Mouse (Mus musculus) midbrain, embryonic 15.5 days (tissue): ENCODE results near the gene Atl3. TPM values are rescaled to one million over a fixed set of nuclear protein-coding genes. Genes with fewer than 3 reads are reported as not detected.
A peak's percentile ranks its signal among the peaks of the same experiment; 100 is the strongest.

ENCODE experiments used
- ATAC-seq: fragments of 200-750 bp; cut with Nextera tagmentation; replicated peaks from 2 replicates; pipeline ENCODE4 v1.8.0; 2017; ENCODE audit warnings: moderate TSS enrichment
- H3K27ac ChIP-seq: fragments of 300-500 bp; sonication (generic); 2 replicates; pipeline ENCODE4 v1.5.1; 2015; ENCODE audit warnings: mild to moderate bottlenecking, inconsistent platforms
- H3K27me3 ChIP-seq: fragments of 300-500 bp; sonication (generic); replicated peaks from 2 replicates; pipeline ENCODE4 v1.6.1; 2015; ENCODE audit warnings: inconsistent platforms
- H3K36me3 ChIP-seq: fragments of 300-500 bp; sonication (generic); replicated peaks from 2 replicates; pipeline ENCODE4 v1.6.1; 2015; ENCODE audit warnings: inconsistent platforms
- H3K4me1 ChIP-seq: fragments of 300-500 bp; sonication (generic); 2 replicates; pipeline ENCODE4 v1.6.1; 2015; ENCODE audit warnings: inconsistent platforms
- H3K4me2 ChIP-seq: fragments of 300-500 bp; sonication (generic); 2 replicates; pipeline ENCODE4 v1.6.1; 2015; ENCODE audit warnings: inconsistent platforms, mild to moderate bottlenecking, moderate library complexity
- H3K4me3 ChIP-seq: fragments of 300-500 bp; sonication (generic); 2 replicates; pipeline ENCODE4 v1.5.1; 2015; ENCODE audit warnings: mild to moderate bottlenecking, inconsistent platforms
- H3K9ac ChIP-seq: fragments of 300-500 bp; sonication (generic); 2 replicates; pipeline ENCODE4 v1.6.1; 2015; ENCODE audit warnings: mild to moderate bottlenecking, inconsistent platforms
- H3K9me3 ChIP-seq: fragments of 300-500 bp; sonication (generic); 2 replicates; pipeline ENCODE4 v1.6.1; 2016; ENCODE audit warnings: inconsistent platforms
- WGBS: fragments of 180-500 bp; shearing (Covaris S2); methylation state at CpG from one replicate; pipeline ENCODE4 v1.1.7; 2015; ENCODE audit warnings: mixed read lengths; 5-methylcytosine and 5-hydroxymethylcytosine counted together
- polyA plus RNA-seq: library from polyadenylated mRNA; unstranded; fragments of >200 nt; fragmentation: Nextera tagmentation; extraction: Ambion mirVana; gene quantifications from 2 replicates; pipeline ENCODE4 v1.2.1, GENCODE M21; 2015

The Atl3 gene
- polyA plus RNA-seq, 1 experiment from 2014 or later: 6.5 TPM

DNA sequence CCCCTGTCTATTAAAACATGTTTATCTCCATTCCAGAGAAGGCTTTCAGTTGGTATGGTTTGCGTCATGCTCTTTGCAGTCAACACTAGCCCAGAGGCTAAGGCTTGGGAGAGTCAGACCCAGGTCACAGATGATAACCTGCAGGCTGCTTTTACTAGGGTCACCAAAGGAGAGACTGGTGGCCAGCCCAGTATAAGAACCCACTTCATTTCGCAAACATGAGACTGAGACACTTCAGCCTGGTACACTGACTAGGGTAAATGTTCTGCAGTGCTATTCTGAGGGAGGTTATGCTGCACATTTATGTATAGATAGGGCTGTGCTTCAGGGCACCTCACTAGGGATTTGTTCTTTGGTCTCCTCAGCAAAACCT, 58.4 kb downstream of the Atl3 start:
- peaks cover 2% of the 10 kb centered on the region for H3K4me1 ChIP-seq
- no peaks in the 10 kb centered on the region; the same call in 1 of the 2 replicates for H3K27me3 ChIP-seq
- no peak overlapping the region for H3K4me2 ChIP-seq
- H3K9ac ChIP-seq: no peak overlapping the region
- no peaks in the 10 kb centered on the region for H3K36me3 ChIP-seq
- WGBS: 86% methylated on average over 2 of the region's 2 CpGs
- no peak overlapping the region for H3K27ac ChIP-seq
- ATAC-seq: no peak
- H3K4me3 ChIP-seq: no peak overlapping the region
- H3K9me3 ChIP-seq: no peaks in the 10 kb centered on the region

- Histone ChIP-seq H3K27ac (no peak overlapping the region), H3K4me2 (no peak overlapping the region), H3K4me3 (no peak overlapping the region), H3K27me3 (peaks cover 7% of the 10 kb centered on the region), H3K36me3 (no peaks in the 10 kb centered on the region), H3K9ac (no peak overlapping the region), H3K9me3 (no peaks in the 10 kb centered on the region), H3K4me1 (peaks cover 8% of the 10 kb centered on the region)
- ATAC-seq: no peak
Observed at GRCm38 (mm10) chr19:7553441-7553840, 59.6 kb downstream of the Atl3 start.

- Histone ChIP-seq H3K4me2 (no peak overlapping the region), H3K4me3 (no peak overlapping the region), H3K4me1 (peaks cover 8% of the 10 kb centered on the region), H3K9me3 (no peaks in the 10 kb centered on the region), H3K9ac (no peak overlapping the region), H3K36me3 (no peaks in the 10 kb centered on the region), H3K27ac (no peak overlapping the region), H3K27me3 (peaks cover 7% of the 10 kb centered on the region)
- no peak for ATAC-seq
- 76% methylated on average over 4 of the region's 4 CpGs for WGBS
Observed at GRCm38 (mm10) chr19:7554881-7555280, 61.0 kb downstream of the Atl3 start.

GRCm38 (mm10) chr19:7556641-7557040, 62.8 kb downstream of the Atl3 start:
- Histone ChIP-seq H3K36me3 (no peaks in the 10 kb centered on the region), H3K4me1 (peaks cover 8% of the 10 kb centered on the region), H3K9ac (no peak overlapping the region), H3K4me2 (no peak overlapping the region), H3K9me3 (no peaks in the 10 kb centered on the region), H3K27me3 (peaks cover 7% of the 10 kb centered on the region), H3K4me3 (no peak overlapping the region), H3K27ac (no peak overlapping the region)
- no peak for ATAC-seq
- 94% methylated on average over 1 of the region's 1 CpGs for WGBS

GRCm38 (mm10) chr19:7557328-7557822, 63.5 kb downstream of the Atl3 start, which contains the start of gene Pla2g16:
Gene Pla2g16 (plus strand): TSS chr19:7557459.
- Histone ChIP-seq H3K27me3 (peaks cover 7% of the 10 kb centered on the region), H3K4me2 (peak within 1 kb of the TSS; percentile 61), H3K4me3 (peak within 1 kb of the TSS; percentile 39), H3K36me3 (no peaks in the 10 kb centered on the region), H3K9ac (peak within 1 kb of the TSS; percentile 28; the same call in 1 of the 2 replicates), H3K9me3 (no peaks in the 10 kb centered on the region), H3K4me1 (peaks cover 8% of the 10 kb centered on the region), H3K27ac (no peak within 1 kb of the TSS)
- peak; percentile 78; the same call in 1 of the 2 replicates for ATAC-seq
- 1% methylated on average over 27 of the region's 27 CpGs for WGBS

DNA sequence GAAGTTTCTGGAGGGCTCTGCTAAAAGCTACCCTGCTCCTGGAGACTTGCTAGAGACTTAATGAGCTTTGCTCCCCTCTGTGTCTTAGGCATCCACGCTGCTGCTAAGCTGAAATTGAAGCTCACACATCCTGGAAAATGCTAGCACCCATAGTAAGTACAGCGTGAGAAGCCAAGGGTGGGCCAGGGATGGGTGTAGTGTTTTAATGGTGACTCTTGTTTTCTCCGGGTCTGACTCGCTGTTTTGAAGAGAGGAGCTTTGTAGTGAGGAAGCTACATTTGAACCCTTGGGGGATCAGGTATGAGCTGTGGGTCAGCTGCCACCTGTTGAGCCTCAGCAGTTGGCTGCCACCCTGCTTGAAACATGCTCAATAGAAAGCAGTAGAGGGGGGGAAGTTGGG, 64.0 kb downstream of the Atl3 start:
- H3K27ac ChIP-seq: no peak overlapping the region
- 6% methylated on average over 4 of the region's 4 CpGs for WGBS
- no peak overlapping the region for H3K9ac ChIP-seq
- ATAC-seq: no peak
- H3K4me1 ChIP-seq: peaks cover 8% of the 10 kb centered on the region
- H3K27me3 ChIP-seq: peaks cover 7% of the 10 kb centered on the region
- no peaks in the 10 kb centered on the region for H3K36me3 ChIP-seq
- H3K4me2 ChIP-seq: peak overlapping the region; percentile 61
- H3K9me3 ChIP-seq: no peaks in the 10 kb centered on the region
- peak overlapping the region; percentile 39 for H3K4me3 ChIP-seq

GRCm38 (mm10) chr19:7558675-7559074, 64.8 kb downstream of the Atl3 start:
- ATAC-seq: no peak
- H3K27me3 ChIP-seq: peaks cover 7% of the 10 kb centered on the region
- no peak overlapping the region for H3K9ac ChIP-seq
- no peak overlapping the region for H3K4me2 ChIP-seq
- H3K27ac ChIP-seq: no peak overlapping the region
- 85% methylated on average over 4 of the region's 4 CpGs for WGBS
- no peak overlapping the region for H3K4me3 ChIP-seq
- H3K9me3 ChIP-seq: no peaks in the 10 kb centered on the region
- H3K36me3 ChIP-seq: no peaks in the 10 kb centered on the region
- H3K4me1 ChIP-seq: peaks cover 8% of the 10 kb centered on the region

DNA sequence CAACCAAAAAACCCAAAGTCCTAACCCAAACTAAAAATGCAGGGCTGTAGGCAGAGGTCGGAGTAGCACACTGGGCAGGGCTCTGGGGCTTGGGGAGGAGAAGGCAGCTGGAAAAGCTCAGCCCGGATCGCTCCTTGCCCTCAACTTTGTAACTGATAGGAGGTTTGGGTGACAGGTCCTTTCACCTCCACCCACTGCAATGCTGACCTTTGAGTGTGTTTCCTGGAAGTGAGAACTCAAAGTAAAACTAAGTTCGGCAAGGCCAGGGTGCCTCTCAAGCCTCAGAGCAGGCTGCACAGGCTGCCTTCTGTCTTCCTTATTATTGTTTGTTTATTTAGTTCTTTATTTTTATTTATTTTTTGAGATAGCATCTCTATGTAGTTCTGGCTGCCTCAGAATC, 66.1 kb downstream of the Atl3 start:
- WGBS: 78% methylated on average over 4 of the region's 4 CpGs
- Histone ChIP-seq H3K9me3 (no peaks in the 10 kb centered on the region), H3K4me2 (no peak overlapping the region), H3K27me3 (peaks cover 7% of the 10 kb centered on the region), H3K27ac (no peak overlapping the region), H3K4me3 (no peak overlapping the region), H3K9ac (no peak overlapping the region), H3K36me3 (no peaks in the 10 kb centered on the region), H3K4me1 (peaks cover 8% of the 10 kb centered on the region)
- no peak for ATAC-seq

DNA sequence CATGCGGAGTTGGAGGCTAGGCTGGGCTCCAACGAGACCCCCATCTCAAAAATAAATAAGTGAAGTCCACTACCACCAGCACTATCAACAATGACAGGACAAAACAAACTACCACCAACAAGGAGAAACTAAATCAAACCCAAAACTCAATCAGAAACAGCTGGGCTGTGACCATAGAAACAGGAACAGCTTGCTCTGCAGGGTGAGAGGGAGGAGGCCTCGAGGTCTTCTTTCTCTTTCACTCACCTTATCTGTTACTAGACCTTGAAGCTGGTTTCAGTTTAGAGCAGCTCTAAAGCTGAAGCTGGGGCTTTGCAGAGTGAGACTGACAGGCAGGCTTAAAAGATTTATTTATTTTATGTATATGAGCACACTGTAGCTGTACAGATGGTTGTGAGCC, 67.6 kb downstream of the Atl3 start:
- peaks cover 7% of the 10 kb centered on the region for H3K27me3 ChIP-seq
- WGBS: 78% methylated on average over 3 of the region's 3 CpGs

DNA sequence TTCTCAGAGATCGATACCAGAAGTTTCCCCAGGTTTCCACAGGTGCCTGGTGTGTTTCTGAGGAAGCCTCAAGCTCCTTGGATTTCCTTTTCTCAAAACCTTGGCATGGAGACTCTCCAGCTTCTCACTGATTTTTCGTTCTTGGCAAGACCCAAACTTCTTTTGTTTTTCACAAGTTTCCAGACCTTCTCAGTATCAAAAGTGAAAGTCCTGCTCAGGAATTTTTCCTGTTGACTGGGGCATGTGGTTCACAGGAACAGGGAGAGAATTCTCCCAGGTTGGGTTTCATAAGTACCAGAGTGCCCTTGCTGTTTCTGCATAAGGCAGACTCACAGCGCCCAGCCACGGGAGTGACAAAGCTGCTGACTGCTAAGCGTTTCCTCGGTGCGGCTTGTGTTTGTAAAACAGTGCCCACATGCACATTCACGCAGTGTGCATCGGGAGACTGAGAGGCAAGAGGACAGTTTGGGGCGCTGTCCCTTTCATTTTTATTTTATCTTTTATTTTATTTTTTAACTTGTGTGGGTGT, 68.8 kb downstream of the Atl3 start:
- Histone ChIP-seq H3K4me2 (no peak overlapping the region), H3K9ac (no peak overlapping the region), H3K9me3 (no peaks in the 10 kb centered on the region)

More for the DNA sequence above, 67.6 kb downstream of the Atl3 start:
- Histone ChIP-seq H3K4me3 (no peak overlapping the region), H3K36me3 (no peaks in the 10 kb centered on the region), H3K27ac (no peak overlapping the region), H3K9ac (no peak overlapping the region), H3K9me3 (no peaks in the 10 kb centered on the region), H3K4me2 (no peak overlapping the region), H3K4me1 (peaks cover 8% of the 10 kb centered on the region)
- ATAC-seq: no peak

DNA sequence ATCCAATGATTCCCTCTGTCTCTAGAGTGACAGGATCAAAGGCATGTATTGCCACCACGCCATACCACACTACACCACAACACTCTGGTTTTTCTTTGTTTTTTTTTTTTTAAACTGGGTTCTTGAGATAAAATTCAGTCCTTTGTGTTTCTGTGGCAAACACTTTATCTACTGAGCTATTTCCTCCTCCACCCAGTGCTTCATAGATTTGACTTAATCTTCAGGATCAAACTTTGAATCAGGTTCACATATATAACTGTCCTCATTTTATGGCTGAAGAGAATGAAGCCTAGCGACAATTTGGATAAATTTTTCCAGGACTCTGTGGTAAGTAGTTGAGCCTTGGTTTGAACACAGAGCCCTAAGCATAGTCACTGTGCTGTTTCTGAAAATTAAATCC, 69.8 kb downstream of the Atl3 start:
- Histone ChIP-seq H3K4me3 (no peak overlapping the region), H3K4me2 (no peak overlapping the region), H3K9ac (no peak overlapping the region), H3K27ac (no peak overlapping the region), H3K4me1 (no peaks in the 10 kb centered on the region), H3K9me3 (no peaks in the 10 kb centered on the region), H3K36me3 (no peaks in the 10 kb centered on the region), H3K27me3 (no peaks in the 10 kb centered on the region)
- no peak for ATAC-seq
- WGBS: 89% methylated on average over 2 of the region's 2 CpGs

More for the DNA sequence above, 68.8 kb downstream of the Atl3 start:
- peaks cover 2% of the 10 kb centered on the region for H3K4me1 ChIP-seq
- 78% methylated on average over 10 of the region's 10 CpGs for WGBS
- ATAC-seq: no peak
- peaks cover 5% of the 10 kb centered on the region for H3K27me3 ChIP-seq
- H3K36me3 ChIP-seq: no peaks in the 10 kb centered on the region
- no peak overlapping the region for H3K4me3 ChIP-seq
- no peak overlapping the region for H3K27ac ChIP-seq

DNA sequence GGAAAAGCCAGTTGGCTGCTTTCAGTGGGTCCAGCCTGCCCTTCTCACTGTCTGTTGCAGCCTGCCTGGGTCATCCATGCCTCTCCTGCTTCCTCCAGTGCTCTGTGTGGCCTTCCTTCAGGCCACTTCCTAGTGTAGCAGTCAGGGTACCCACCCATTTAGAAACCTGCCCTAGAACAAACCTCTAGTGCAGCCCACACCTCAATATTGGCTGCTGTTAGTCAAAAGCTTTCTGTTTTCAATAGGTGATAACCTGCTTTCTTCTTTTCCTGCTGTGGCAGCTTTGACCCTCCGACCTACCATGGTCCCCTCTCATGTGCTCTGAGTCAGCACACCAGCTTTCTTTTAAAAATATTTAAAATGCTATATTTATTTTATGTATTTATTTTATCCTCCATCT, 70.6 kb downstream of the Atl3 start:
- H3K27ac ChIP-seq: no peak overlapping the region
- H3K27me3 ChIP-seq: no peaks in the 10 kb centered on the region
- no peak for ATAC-seq
- no peaks in the 10 kb centered on the region for H3K4me1 ChIP-seq
- H3K9ac ChIP-seq: no peak overlapping the region
- WGBS: 89% methylated on average over 1 of the region's 1 CpGs
- no peaks in the 10 kb centered on the region for H3K36me3 ChIP-seq
- H3K4me3 ChIP-seq: no peak overlapping the region
- H3K4me2 ChIP-seq: no peak overlapping the region
- no peaks in the 10 kb centered on the region for H3K9me3 ChIP-seq

DNA sequence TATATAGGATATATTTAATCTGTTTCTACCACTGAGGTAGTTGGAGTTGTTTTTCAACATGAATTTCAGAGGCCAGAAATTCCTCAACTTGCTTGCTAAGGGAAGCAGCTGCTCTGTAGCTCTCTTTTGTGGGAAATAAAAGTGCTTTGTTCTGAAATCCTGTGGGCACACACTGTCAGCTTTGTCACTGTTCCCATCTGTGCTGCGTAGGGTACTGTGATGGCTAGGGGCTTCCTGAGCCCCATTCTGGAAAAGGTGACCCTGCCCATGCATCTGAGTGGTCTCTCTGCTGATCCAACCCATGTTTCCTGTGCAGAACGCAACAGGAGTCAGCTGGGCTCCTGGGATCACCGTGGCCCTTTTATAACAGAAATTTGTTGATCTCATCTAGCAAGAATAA, 73.0 kb downstream of the Atl3 start:
- no peak overlapping the region for H3K9ac ChIP-seq
- WGBS: 64% methylated on average over 3 of the region's 3 CpGs
- H3K27ac ChIP-seq: no peak overlapping the region
- H3K4me1 ChIP-seq: no peaks in the 10 kb centered on the region
- H3K36me3 ChIP-seq: no peaks in the 10 kb centered on the region
- no peaks in the 10 kb centered on the region for H3K27me3 ChIP-seq
- no peak overlapping the region for H3K4me3 ChIP-seq
- ATAC-seq: no peak
- H3K9me3 ChIP-seq: no peaks in the 10 kb centered on the region
- no peak overlapping the region for H3K4me2 ChIP-seq
